Mouse (Mus musculus): ENCODE data around the gene Hapln3.

The Hapln3 gene

DNA sequence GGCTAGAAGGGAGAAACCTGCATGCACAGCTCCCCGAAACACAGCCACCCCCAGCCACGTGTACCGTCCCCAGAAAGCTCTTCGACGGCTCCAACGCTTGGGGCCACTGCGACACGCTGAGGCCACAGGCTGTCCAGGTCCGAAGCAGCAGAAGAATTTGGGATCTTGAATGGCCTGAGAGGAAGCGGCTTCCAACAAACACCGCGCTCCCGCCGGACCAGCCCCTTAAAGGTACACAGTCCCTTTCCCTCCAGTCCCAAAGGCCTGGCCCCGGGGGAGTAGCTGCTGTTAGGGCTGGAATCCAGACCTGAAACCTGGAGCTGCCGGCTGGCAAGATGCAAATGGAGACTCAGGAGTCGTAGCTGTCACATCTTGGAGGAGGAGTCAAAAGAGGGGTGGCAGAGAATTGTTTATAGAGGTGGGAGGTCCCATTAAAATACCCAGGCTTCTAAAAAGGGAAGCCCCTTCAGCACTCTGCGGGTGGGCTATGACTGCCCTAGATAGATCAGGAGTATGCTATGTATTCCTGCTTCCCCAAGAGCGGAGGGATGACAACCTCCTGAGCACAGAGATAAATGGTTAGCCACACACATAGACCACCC, at the start of gene Hapln3:
Gene Hapln3, minus strand, starts transcription at position 176 of the 602 bp plus-strand sequence.
- no peak for DNase-seq (ENCODE audit: low read depth)

DNA sequence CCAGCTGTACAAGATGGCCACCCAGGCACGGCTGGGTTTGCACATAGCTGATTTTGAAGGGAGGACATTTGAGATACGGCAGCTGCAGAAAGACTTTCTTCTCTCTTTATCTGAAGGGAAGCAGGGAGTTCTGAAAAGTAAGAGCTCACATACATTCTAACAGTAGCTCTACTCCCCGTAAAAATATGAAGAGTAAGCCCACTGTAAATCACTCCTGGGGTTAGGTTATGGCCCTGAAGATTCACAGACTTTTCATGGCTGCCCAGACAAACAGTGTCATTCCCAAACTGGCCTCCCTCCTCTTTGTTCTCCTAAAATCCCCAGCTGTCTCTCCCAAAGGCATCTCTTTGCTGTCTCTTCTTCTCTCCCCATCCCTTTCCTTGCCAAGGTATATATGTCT, 43.0 kb upstream of the Hapln3 start:
- DNase-seq (ENCODE audit: low read depth) = no peak

DNA sequence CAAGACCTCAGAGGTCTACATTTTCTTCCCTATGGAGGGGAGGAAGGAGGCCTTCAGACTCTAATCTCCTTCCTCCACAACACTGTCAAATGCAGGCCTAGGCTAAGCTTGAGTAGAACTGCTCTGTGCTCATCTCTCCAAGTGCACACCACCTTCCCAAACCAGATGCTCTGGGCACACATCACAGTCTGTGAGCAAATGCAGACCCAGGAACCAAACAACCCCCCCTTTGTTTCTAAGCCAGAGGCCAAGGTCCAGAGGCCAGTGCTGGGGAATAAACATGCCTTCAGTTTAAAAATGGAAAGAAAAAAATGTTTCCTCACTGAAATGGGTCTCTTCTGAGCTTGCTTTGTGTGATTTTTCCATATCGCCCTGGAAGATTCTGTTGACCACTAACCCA, 41.0 kb upstream of the Hapln3 start:
- DNase-seq (ENCODE audit: low read depth) = no peak

DNA sequence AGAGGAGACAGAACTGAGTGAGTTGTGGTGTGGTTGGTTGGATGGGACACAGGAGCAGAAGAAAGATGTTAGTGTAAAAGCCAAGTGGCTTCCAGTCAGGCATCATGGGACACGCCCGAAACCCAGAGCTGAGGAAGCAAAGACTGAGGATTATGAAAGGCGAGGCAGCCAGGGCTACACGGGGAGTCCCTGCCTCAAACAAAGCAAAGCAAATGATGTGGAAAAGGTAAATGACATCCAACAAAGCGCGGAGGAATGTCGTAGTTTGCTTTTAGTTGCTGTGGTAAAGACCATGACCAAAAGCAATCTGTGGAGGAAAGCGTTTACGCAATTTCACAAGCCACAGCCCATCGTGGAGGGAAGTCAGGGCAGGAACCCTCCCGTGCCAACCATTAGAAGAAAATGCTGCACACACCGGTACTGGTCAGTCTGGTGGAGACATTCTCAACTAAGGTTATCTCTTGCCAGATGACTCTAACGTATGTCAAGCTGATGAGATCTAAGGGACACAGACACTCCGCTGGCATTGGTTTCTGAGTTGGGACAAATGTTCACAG, 36.3 kb upstream of the Hapln3 start:
- DNase-seq (ENCODE audit: low read depth) = no peak

DNA sequence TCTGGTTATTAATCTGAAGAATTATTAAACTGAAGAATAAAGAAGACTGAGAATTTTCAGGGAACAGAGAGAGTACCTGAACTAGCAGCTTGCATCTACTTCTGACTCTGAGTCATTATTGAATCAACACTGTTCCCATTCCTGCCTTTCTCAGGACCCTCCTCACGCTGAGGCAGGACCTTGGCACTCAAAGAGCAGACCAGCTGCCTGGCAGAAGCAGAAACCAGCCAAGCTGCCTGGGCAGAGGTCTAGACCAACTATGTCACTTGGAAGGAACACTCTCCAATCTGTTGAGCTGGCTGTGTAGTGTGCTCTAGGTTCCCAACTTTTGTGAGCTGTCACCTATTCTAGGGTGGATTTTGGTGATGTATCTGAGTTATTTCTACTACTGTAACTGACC, 28.6 kb upstream of the Hapln3 start:
- DNase-seq (ENCODE audit: low read depth) = no peak

DNA sequence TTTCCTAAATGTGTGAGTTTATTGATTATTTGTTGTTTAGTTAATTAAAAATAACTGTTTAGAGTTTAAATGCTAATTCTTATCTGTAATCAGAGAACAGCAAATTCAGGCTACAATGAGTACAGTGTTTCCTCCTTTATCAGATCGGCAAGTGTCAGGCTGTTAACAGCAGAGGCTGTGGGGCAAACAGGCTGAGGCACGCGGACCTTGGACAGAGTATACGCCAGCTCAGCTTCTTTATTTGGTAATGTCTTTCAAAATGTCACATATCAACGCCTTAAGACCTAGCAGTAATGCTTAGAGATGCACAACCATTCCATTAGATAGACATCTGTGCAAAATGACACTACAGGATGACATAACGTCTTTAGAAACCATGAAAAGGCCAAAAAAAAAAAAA, 18.7 kb upstream of the Hapln3 start:
- DNase-seq (ENCODE audit: low read depth) = peak; percentile 5

DNA sequence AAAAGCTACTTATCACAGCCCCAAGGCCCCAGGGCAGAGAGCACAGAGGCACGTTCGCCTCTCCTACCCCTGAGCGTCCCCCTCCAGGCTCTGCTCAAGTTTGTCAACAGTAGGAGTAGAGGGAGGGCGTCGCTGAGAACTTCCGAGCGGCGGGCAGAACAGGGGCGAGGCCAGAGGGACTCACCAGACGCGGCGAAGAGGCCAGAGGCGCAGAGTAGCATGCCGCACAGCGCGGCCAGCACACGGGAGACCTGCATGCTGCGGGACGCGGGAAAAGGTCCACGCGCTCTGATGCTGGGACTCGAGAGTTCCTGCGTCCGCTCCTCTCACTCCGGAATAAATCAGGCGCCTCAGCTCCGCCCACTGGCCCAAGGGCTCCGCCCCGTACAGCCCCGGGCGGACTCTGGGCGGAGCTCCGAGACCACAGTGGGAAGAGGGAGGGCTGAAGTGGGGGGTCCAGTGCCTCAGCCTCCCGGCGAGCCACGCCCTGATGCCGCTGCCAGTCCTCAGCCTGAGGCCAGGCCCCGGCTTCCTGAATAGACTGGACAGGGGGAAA, 18.0 kb upstream of the Hapln3 start, which contains the start of gene Mfge8:
Gene Mfge8, minus strand, starts transcription at position 350 of the 556 bp plus-strand sequence.
- DNase-seq (ENCODE audit: low read depth) = peak; percentile 79

DNA sequence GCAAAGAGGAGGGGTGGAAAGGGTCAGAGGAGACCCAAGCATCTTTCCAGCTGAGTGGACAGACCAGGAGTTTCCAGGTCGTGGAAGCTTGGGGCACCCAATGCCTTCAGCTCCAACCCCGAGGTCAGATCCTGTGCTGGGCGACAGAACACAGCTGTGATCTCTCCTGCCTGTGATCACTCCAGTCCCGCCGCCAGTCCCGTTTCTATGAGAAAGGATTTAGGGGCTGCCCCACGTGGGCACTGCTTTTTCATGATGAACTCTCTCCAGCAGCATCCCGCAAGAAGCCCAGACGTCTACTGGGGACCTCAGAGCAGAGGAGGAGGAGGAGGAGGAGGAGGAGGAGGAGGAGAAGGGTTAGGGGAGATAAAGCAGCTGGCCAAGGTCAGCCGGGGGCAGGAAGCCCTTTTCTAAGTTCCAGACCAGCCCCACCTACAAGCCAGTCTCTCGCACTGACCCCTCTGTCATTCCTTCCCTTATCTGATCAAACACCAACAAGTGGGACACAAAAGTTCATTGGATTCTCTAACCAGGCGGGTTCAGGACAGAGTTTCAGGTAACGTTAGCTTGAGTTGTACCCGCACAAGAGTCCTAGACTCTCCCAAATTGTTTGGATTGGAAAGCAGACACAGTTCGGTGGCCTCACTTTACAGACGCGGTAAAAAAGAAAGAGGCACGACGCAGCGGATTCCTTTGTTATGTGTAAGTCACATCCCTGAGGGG, 17.3 kb upstream of the Hapln3 start:
- no peak for DNase-seq (ENCODE audit: low read depth)

DNA sequence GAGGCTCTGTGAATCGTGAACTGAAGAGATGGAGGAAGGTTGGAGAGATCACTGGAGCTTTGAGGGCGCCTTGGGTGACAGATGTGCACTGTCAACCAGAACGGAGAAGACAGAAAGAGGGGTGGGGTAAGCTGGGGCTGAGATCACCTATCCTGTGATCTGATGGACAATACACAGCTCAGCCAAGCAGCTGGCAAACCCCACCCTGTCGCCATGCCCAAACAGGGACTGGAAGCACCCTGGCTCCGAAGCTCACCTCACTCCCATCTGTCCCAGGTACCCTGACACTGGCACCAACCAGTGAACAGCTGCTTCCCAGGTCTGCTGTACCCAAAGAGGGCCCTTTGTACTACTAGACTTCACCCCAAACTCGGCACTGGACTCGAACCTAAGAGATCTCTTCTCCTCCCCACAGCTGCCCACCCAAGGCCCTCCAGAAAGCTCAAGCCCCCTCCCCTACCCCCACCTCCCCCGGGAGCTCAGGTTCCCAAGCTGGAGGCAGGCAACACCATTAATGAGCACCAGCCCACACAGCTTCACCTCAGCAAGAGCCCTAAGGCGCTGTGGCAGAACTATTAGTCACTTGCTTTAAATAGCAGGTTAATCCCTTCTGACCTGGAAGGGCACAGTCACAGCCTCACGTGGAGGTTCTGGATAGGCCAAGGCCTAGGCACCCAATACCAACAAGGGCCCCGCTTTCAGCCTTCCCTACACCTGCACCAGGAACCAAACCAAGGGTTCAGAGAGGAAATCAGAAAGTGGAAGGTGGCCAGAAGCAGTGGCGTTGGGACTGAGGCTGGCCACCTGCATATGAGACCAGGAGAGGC, 16.4 kb upstream of the Hapln3 start:
- DNase-seq (ENCODE audit: low read depth) = no peak

DNA sequence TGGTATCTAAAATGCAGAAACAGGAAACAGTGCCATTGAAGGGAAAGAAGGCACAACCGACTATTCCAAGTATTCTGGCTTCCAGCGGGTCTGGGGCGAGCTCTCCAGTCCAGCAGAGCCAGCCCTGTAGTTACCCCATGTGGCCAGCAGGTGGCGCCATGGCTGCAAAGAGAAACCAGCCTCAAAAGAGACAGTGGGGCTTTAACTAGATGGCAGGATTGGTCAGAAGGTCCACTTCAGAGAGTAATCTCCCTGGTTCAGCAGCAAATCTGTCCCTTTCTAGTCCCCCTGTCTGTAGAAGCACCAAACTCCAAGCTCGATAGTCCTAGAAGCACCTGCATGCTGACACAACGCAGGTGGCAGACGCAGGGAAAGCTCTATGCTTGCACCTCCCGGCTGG, 10.1 kb upstream of the Hapln3 start:
- DNase-seq (ENCODE audit: low read depth) = peak; percentile 71

DNA sequence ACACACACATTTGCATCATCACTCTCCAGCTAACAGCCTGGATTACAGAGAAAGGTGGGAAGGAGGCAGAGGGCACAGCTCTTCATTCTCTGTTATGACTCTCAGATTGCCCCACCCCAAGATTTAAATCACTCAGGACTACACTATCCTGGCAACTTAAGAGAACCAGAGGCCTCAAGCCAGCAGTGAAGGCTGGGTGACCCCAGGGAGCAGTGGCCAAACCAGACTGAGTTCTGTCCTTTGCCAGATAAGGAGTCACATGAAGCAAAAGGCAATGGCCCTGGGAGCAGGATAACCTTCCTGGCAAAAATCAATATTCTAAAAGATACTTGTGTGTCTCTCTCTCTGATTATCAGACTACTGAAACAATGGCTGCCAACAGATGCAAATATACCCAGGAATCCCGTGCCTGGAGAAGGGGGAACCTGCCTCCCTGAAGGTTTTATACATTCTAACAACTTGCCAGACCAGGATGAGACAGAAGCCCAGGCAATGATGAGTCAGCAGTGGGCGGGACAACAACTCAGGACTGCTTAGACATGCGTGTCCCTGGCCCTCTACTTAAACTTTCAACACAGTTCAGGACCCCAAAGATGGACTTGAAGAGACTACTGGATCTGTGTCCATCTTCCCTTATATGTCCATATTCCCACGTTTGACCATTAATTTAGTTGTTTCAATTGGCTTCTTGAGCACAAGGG, 9.2 kb upstream of the Hapln3 start:
- peak; percentile 4 for DNase-seq (ENCODE audit: low read depth)

DNA sequence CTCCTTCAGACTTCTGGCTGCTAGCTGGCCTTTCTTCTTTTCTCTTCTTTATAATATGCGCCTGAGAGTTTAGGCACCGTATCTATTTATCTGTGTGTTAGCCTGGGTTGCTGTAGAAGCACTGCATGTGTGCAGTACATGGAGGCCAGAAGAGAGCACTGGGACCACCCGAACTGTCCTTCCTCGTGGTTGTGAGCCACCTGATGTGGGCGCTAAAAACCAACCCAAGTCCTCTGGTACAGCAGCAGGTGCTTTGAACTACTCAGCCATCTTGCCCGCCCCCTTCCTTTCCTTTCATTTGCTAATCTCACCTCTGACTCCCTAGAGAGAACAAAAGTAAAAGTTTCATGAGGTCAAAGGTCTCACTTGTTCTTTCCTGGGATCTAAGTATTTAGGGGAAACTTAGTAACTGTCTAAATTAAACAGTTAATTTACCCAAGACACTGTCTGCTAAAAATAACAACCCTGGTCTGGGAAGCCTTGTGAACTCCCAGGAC, 8.6 kb upstream of the Hapln3 start:
- DNase-seq (ENCODE audit: low read depth) = no peak

DNA sequence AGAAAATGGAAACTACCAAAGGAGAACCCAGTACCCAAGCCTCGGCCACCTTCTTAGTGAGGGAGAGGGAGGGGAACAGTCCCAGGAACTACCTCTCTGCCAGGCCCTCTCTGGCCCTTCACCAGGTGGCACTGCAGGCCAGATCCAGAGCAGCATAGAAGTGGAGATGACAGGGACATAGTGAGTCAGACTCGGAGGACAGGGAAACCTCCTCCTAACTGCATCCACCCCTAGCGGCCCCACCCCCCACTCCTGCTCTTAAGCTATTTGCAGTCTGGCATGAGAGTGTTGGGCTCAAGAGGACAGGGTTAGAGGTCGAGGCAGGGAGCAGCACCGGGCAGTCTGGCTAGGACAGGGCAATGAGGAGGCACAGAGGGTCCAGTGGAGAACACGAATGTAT, 2.6 kb upstream of the Hapln3 start:
- no peak for DNase-seq (ENCODE audit: low read depth)

DNA sequence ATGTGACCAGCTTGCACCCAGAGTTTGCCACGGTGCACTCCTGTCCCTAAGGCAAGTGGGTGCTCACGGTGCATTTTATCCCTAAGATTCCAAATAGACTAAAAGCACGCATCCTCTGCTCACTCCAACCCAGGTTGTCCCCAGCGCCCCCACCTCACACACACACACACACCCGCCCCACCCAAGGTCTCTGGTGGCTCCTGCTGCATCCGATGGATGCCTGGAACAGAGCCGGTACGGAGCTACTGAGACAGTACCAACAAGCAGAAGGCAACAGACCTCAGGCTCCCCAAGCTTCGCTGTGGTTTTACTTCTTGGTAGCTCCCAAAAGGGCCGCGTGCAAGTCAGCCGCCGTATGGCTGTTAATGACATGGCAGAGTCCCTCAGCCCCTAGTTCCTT, 433 bp downstream of the Hapln3 start:
- DNase-seq (ENCODE audit: low read depth) = no peak

DNA sequence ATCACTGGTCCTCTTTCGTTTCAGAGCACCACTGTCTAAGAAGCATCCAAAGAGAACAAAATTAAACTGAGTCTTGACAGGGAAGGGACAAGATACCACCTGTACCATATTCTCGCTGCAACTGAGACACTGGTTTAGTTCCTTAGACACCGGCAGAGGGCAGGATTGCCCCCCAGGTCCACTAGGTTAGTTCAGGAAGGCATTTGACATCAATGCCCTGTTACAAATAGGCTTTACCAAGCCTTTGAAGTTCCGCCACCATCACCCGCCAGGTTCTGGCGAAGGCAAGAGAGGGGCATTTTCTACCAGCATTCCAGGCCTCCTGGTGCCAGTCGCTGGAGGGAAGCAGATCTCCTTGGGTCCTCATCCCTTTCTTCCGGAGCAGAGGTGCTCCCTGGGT, 935 bp downstream of the Hapln3 start:
- DNase-seq (ENCODE audit: low read depth) = no peak

DNA sequence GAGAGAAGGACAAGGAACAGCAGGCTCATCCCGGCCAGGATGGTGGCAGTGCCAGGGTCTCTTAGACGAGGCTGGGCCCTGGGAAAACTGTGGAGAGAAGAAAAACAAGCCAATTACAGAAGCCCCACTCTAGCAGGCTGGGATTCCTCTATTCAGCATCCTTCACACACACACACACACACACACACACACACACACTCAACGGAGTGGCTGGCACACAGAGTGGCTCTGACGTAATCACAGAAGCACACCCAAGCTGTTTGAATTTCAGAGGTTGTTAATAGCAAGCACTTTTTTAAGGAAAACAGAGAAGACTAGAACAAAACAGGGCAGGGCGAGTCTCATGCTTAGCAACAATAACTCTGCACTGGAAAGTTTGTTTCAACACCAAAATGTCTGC, 7.4 kb downstream of the Hapln3 start:
- DNase-seq (ENCODE audit: low read depth) = no peak

DNA sequence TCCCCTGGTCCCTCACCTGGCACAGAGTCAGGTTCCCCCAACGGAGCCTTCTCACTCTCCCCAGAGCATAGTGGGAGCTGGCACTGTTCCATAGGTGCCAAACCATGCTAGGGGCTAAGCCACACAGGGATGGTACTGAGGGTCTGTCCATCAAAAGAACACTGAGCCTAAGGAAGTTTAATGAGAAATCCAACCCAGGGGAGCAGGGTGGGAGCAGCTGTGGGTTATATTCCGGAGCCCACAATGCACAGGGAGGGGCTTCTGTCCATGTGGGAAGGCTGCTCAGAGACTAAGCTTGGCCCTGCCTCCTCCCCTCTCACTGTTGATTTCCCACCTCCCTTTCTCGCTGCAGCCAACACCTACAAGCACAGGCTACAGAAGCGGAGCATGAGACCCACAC, 17.0 kb downstream of the Hapln3 start:
- DNase-seq (ENCODE audit: low read depth) = no peak

DNA sequence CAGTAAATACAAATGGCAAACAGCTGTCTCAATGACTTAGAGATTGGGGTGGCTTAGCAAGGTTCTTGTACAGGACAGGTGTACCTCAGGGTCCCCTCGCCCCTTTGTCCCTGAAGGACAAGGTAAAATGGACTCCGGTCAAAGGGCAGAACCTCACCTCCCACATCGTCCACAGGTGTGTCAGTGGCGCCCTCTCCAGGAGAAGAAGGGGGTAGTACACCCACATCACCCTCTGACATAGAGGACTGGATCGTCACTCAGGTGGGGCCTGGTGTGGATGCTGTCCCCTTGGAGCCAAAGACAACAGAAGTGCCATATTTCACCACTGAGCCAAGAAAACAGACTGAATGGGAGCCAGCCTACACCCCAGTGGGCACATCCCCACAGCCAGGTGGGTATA, 34.3 kb downstream of the Hapln3 start:
- DNase-seq (ENCODE audit: low read depth) = no peak

DNA sequence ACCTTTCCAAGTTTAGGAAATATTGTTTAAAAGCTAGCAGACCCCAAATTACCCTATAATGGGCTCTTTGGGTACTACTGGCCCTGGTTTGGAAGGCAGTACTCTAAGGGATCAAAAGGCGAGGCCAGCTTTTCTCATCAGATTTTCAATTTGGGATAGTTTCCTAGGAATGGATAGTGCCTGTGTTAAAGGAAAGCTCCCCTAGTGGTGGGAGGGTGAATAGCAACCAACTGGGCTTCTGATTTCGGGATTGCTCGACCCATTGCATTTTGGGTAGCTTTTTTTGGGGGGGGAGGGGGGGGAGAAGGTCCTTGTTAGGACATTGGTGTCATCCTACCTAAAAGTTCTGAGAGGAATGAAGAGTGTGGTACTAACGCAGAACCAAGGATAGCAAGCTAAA, 41.7 kb downstream of the Hapln3 start:
- peak; percentile 27 for DNase-seq (ENCODE audit: low read depth)

DNA sequence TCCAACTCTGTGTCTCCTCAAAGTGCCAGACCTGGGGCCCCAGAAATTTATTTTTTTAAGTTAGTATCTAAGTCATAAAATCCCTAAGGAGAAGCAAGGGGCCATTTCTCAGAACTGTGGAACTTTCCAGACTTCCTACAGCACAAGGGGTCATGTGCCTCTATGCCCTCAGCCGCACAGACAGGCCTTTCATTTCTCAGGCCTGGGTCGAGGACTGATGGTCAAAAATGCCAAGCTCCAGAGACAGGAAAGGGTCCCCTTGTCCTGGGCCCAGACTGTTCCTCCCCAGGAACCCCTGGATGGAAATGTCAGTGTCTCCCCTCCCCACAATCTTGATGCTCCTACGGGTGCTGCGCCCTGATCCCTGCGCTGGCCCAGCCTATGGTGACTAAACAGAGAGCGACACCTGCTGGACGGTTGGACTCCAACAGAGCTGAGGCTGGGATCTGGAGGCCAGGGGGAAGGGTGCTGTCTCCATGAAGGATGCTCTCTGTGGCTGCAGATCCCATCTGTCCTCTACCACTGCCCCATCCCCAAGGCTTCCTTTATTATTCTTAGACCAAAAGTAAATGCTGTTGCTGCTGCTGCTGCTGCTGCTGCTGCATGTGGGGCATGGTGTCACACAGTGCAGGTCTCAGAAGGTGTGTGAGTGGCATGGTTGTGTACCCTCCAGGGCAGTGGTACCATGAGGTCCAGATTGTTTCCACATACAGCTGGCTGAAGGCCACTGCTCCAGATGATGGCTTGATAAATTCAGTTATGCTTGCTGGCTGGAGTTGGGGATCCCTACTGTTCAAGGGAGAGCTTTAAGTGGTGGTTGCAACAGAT, 50.0 kb downstream of the Hapln3 start:
- DNase-seq (ENCODE audit: low read depth) = peak; percentile 65

DNA sequence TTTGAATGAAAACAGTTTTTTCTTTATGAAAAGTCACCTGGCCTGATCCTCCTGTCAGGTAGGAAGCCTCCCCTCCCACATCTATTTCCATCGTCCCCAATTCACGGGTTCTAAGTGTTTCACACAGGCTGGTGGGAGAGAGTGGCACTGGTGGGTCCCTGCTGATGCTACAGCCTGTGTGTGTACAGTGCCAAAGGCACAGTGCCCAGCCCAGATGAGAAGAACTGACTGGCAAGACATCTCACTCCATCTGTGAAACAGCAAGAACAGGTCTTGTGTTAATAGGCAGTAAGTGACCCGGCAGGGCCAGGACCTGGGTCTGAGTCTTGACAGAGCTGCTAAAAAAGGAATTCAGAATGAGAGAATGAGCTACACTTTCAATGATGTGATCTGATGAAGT, 51.6 kb downstream of the Hapln3 start:
- no peak for DNase-seq (ENCODE audit: low read depth)
